Mouse (Mus musculus) liver, embryonic 14.5 days (tissue): ENCODE results near the gene Acsm2.

Source experiments
- CTCF ChIP-seq: IDR thresholded peaks from 2 replicates; pipeline ENCODE4 v1.5.1; 2016; ENCODE audit warnings: antibody characterized with exemption, low read depth, control low read depth
- EP300 ChIP-seq: IDR thresholded peaks from 2 replicates; pipeline ENCODE4 v1.6.1; 2016; ENCODE audit warnings: antibody characterized with exemption, low read depth

DNA sequence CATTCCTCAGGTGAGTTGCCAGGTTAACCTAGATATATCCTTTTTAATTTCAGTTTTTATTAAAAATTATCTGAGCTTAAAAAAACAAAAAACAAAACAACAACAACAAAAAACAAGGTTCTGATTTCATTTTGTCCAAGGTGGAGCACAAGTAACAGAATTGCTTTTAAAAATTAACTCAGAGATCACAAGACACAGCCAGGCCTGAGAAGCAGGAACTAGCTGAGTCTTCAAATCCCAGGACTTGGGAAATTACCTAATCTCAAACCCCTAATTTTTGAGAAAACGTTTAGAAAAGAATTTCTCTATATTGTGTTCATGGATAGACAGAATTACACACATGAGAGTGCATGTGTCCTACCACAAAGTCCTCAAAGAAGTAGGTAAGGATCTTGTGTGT is 21.2 kb upstream of the Acsm2 start:
- no peak for TF ChIP-seq CTCF
- TF ChIP-seq EP300 = no peak
